Mouse (Mus musculus): ENCODE measurements at regions not wholly inside any gene's neighbourhood (a gene's known extent, or its start where the extent isn't known, plus 50 kb on each side); places are given as distances from the start of the nearest gene placed in this dataset.
A peak's percentile ranks its signal among the peaks of the same experiment; 100 is the strongest.

DNA sequence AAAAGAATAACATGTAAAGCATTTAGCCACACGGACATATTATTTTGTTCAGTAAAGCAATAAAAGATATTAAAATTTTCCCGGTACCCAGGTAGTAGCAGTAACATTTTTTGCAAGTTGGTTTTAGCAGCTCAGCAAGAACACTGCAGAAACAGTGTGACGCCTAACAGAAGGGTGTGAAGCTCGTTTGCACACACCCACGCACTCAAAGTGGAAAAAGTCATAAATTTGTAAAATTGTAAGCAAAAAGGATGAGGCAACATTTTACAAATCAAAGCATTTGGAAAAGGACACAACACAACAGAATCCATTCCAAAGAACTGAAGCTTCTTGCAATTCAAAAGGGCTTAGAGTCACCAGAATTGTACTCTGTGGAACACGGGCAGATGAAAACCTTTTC lies 1053.6 kb upstream of the Celf2 start:
- no peak for DNase-seq (ENCODE audit: extremely low spot score in 1 of 2, low spot score in 1 of 2)

DNA sequence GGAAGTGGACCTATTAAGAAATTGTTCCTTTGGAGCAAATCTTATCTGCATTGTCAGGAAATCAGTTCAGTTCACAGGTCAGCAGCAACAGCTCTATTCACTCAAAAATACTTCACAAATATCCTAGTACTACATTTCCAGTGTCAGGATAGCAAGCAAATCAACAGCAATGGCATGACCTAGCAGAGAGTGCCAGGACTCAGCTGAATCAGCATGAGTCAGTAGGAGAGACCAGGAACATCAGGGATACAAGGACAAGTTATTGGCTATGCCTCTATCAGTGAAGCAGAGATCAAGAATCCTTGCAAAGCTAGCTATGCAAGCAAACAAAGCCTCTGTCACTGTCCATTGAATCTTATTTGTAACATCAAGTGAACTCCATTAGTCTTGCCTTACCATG lies 1036.8 kb upstream of the Celf2 start:
- no peak for DNase-seq (ENCODE audit: extremely low spot score in 1 of 2, low spot score in 1 of 2)

DNA sequence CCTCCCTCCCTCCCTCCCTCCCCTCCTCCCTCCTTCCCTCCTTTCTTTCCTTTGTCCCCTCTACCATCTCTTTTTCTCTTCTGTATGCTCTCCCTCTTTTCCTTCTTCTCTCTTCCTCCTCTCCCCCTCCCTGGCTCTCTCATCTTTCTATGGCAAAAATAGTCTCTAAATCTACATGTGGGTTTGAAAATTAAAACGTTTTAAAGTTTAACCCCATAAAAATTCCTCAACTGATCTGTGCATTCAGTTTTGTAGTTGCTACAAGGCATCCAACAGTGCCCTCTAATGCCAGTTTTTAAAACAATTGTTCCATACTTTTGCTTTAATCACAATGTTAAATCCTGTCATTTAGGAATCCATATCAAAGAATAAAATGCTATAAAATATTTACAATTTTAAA lies 1027.5 kb upstream of the Celf2 start:
- DNase-seq (ENCODE audit: extremely low spot score in 1 of 2, low spot score in 1 of 2), result no peak

DNA sequence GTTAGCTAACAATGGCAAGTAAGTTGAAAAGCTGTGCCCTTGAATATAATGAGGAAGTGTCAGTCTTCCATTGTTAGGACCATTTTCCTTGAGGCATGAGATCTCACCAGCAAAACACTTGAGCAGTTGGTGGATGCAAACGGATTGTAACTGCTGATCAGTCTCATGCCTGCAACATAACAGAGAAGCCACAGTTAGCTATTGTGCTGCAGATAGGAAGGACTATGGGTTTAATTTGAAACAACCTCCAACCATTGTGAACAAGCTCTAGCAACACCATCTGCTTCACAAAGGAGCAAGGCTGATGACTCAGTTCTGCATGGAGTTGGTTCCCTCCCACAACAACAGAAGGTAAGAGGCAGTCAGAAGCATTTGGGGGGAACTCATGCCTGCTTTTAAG lies 989.1 kb upstream of the Celf2 start:
- DNase-seq (ENCODE audit: extremely low spot score in 1 of 2, low spot score in 1 of 2), result no peak

DNA sequence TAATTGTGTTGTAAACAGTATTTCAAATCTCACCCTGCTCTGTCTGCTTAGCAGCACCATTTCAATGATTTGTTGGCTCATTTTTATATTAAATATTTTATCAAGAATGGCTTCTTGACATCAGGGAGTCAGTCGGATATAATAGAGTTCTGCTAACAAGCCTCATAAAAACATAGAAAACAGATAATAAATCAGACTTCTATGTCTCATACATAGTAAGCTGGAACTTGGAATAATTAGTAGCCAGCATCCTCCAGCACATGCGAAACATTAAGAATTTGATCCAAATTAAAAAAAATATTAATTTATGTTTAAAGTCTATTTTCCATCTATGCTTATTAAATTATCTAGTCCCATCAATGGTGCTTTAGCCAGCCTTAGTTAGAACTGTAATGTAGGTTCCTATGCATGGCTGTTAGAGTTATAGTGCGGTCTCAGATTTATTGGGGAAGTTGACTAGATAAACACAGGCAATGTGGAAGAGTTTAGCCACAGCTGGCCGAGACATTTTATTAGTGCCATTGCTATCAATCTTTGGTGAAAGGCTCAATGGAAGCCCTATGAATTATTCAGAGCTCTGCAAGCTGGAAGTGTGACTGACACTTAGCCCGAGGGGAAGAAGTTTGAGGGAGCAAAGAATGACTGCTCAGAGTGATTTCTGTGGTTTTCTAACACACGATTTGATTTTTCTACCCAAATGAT lies 968.6 kb upstream of the Celf2 start:
- DNase-seq (ENCODE audit: extremely low spot score in 1 of 2, low spot score in 1 of 2), result no peak

DNA sequence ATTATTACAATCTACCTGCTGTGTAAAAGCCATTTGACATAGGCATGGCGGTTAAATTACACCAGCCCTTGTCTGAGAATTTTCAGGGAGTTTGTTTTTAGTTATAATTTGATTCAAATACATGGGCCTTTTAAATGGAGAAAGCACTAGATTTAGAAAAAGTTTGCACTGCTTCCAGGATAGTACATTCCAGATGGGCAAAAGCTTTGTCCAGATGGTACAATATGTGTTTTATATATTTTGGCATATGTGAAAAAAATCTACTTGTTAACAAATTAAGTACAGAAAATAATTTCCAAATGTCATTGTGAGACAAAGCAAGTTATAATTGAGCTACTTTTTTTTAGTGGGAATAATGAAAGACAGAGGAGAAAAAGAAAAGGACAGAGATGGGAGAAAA lies 961.2 kb upstream of the Celf2 start:
- DNase-seq (ENCODE audit: extremely low spot score in 1 of 2, low spot score in 1 of 2), result no peak

DNA sequence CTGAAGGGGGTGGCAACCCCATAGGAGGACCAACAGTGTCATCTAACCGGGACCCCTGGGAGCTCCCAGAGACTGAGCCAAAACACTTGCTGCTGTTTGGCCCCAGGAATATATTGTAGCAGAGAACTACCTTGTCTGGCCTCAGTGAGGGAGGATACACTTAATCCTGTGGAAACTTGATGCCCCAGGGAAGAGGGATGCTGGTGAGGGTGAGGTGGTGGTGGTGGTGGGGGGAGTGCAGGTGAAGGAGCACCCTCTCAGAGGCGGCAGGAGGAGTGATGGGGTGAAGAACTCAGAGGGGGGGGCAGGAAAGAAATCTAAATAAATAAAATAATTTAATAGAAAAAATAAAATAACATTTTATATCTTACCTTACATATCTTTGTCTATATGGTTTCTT lies 959.6 kb upstream of the Celf2 start:
- no peak for DNase-seq (ENCODE audit: extremely low spot score in 1 of 2, low spot score in 1 of 2)

DNA sequence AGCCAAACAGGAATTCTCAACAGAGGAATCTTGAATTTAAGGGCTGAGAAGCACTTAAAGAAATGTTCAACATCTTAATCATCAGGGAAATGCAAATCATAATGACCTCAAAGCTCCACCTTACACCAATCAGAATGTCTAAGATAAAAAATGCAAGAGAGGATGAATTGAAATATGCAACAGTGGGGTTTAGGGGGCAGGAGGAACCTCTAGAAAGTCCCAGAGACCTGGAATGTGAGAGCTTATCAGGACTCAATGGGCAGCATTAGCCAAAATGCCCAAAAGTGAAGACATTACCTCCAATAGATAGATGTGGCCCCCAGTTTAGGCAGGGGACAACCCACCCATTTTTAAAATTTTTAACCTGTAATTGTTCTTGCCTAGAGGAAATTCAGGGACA lies 959.0 kb upstream of the Celf2 start:
- DNase-seq (ENCODE audit: extremely low spot score in 1 of 2, low spot score in 1 of 2), result no peak

DNA sequence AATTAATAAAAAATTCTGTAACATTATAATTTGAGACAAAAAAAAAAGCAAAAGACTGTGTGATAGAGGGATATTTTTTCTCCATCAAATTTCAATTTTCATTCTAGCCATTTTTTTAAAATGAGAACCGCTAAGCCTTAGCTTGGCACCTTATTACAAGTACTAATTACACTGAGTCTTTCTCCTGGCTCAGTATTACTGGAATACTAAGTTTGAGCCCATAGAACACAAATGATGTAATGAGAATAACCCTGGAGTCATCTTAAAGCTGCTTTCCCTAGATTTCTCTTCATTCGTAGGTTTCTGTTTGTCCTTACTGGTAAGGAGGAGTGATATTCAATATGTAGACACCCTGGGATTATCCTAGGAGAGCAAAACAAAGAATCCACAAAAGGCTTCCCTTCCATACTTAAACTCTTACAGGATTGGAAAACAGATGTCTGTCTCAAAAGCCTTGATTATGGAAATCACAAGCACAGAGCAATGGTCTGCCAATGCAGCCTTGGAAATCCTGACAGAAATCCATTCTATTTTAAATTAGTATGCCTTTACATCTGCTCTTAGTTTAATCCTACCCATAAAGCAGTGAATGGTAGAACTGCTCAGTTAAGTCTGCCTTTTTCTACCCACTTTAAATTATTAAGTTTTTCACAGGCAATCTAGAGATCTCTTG lies 958.3 kb upstream of the Celf2 start:
- no peak for DNase-seq (ENCODE audit: extremely low spot score in 1 of 2, low spot score in 1 of 2)

DNA sequence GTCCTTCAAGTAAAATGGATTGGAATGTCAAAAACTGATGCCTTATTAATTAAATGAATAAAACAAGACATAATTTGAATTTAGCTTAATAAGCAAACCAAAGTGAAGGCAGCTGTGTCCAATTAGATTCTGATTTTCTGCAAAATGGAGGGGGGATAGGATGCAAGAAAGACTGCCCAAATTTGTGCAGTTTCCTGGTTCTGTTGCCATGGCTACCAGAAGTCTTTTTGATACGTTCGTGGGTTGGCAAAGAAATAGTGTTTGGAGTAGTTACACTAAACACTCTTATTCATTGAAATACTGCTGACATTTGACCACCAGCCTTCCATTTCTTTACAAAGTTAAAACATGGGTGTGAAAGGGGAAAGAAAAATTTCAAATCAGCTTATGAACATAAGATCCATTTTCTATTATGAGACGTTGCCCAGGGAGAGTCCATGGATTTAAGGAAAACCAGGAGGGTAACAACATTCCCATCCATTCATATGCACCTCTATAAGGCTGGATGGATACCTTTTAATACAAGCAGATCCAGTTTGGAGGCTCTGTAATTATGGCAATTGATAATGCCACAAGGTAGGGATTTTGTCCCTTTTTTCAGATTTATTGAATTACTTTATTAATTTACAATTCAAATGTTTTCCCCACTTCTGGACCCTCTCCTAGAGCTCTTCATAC lies 943.3 kb upstream of the Celf2 start:
- no peak for DNase-seq (ENCODE audit: extremely low spot score in 1 of 2, low spot score in 1 of 2)

DNA sequence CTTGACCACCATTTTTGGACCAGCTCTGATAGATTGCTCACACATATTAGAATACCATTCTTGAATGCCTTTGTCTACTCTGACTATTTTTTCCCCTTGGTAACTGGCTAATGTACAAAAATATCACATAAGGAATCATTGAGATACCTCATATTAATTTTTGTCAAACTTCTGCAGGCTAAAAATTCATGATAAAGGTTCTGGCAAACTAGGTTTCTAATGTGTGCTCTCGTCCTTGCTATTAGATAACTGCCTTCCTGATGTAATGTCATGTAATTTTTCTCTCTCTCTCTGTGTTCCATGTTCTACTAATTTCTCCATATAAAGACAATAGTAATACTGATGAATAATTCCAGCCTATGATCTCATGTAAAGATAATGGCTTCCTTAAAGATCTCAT lies 931.9 kb upstream of the Celf2 start:
- DNase-seq (ENCODE audit: extremely low spot score in 1 of 2, low spot score in 1 of 2), result no peak

DNA sequence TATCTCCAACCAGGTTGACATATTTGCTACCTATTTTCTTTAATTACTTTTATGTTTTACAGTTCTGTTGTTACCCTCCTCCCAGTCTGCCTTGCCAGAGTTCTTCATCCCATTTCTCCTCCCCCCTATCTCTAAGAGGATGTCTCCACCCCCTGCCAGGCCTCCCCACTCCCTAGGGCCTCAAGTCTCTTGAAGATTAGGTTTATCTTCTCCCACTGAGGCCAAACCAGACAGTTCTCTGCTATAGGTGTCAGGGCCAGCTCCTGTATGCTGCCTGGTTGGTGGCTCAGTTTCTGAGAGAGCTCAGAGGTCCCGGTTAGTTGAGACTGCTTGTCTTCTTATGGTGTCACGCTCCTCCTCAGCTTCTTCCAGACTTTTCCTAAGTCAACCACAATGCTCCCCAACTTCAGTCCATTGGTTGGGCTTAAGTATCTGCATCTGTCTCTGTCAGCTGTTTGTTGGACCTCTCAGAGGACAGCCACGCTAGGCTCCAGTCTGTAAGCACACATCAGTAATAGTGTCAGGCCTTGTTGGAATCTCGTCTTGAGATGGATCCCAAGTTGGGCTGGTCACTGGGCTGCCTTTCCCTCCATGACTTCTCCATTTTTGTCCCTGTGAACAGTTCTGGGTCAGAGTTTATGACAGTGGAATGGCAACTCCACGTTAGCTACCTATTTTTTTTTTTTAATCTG lies 920.4 kb upstream of the Celf2 start:
- DNase-seq (ENCODE audit: extremely low spot score in 1 of 2, low spot score in 1 of 2), result no peak

DNA sequence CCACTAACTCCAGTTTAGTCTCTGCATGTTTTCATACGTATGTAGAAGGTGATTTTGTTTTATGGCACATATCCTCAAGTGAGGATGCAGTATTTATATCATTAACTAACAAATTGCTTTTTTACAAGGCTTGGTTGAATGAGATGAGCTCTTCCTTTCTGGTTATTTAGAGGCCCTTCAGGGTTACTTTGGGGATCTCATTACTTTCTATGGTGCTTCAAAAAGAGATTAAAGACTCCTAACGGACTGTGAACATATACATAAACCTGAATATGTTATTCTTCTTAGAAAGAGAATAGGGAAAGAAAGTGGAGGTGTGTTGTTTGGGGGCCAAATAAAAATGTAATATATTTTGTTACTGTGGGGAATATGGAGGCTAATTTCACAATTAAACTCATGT lies 918.8 kb upstream of the Celf2 start:
- DNase-seq (ENCODE audit: extremely low spot score in 1 of 2, low spot score in 1 of 2), result no peak

DNA sequence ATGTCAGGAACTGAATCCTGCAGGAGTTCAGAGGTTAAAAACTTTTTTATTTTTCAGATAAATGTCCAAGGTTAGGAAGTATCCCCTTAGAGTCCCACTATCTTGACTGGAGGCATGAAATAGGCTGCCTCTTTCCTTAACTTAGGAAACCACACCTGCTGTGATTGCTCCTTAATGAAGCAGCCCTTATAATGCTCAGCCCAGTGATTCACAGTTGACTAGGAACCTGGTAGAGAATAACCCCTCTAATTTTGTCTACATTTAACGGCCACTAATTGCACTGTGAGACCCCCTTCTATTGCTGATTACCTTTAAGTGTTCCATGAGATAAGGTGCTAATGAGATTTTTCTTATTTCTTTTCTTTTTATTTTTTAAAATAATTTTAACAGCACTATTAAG lies 918.4 kb upstream of the Celf2 start:
- DNase-seq (ENCODE audit: extremely low spot score in 1 of 2, low spot score in 1 of 2), result no peak

DNA sequence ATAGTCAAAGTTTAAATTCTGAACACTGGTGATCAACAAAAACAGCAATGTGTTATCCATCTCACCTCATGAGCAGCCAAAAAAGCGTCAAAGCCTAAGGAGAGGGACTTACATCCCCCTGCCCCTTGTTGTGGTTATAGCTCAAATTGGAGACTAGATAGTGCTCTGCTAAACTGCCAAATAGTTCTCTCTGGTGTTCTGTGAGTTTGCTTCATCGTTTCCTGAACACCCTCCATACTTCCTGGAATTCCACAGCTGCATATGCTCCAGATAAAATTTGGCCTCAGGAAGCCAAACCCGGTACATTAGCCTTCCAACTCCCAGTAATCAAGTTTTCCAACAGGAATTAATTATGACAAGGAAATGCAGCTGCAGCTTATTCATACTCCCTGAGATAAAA lies 906.6 kb upstream of the Celf2 start:
- DNase-seq (ENCODE audit: extremely low spot score in 1 of 2, low spot score in 1 of 2), result no peak

DNA sequence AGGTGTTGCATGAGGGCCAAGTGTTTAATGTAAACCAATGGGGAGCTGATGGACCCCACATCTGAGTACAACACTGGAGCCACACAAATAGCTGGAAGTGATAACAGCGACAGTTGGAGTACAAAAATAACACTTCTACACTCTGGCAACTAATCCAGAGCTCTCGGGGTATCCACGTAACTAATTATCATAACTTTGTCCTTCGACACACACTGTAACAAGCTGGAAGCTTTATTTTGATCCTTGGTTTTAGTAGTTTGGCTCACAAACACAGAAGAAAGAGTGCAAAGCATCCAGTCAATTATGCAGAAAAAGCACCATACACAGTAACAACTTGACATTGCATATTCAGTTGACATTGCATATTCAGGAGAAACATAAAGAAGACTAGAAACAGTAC lies 884.8 kb upstream of the Celf2 start:
- DNase-seq (ENCODE audit: extremely low spot score in 1 of 2, low spot score in 1 of 2), result no peak

DNA sequence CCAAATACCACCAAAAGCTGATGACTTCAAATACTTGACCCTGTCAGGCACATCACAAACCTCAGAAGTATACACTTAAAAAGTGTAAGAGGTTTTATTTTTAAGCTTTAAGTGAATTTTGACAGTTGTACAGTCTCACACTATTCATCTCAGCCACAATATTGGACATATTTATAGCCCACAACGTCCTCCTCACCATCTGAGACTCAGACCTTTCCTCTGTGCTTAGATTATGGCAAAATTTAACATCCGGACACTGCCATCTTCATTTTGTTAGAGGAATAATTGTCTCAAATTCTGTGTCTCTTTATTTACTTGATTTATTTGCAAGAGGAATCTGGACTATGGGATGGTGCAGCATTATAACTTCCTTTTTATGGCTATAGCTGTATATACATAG lies 880.2 kb upstream of the Celf2 start:
- no peak for DNase-seq (ENCODE audit: extremely low spot score in 1 of 2, low spot score in 1 of 2)

DNA sequence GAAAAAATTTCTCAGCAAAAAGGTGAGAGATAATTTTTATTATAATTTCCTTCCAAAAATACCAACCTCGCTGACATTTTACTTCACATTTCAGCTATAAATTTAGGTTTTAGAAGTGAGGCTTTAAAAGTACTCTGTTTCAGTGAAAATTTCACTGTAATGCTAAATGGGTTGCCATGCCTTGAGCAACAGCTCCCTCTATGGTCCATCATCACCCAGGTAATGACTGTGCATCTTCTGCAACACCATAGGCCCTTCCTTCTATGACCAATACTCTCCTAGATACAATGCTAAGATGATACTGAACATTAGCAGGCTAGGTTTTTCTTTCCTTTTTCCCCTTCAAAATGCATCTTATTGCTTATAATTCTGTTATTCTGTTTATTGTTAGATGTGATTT lies 870.9 kb upstream of the Celf2 start:
- peak in 1 of 2 experiments; percentile 48 for DNase-seq (ENCODE audit: extremely low spot score in 1 of 2, low spot score in 1 of 2)

DNA sequence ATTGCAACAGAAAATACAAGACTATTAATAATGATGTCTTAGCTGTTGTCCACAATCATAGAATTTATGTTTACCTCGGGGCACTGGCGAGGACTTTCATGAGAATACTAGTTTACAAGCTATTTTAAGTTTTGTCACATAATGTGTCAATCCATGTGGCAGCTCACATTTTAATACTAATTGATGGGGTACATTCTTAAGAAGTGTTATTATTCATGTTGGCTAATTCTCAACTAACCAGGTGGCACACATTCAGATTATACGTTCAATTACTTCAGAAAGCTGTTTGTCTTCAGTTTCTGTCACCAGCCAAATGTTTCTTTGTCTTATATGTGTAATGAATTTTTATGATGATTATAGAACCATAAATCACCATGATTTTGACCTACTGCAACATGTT lies 870.2 kb upstream of the Celf2 start:
- no peak for DNase-seq (ENCODE audit: extremely low spot score in 1 of 2, low spot score in 1 of 2)

DNA sequence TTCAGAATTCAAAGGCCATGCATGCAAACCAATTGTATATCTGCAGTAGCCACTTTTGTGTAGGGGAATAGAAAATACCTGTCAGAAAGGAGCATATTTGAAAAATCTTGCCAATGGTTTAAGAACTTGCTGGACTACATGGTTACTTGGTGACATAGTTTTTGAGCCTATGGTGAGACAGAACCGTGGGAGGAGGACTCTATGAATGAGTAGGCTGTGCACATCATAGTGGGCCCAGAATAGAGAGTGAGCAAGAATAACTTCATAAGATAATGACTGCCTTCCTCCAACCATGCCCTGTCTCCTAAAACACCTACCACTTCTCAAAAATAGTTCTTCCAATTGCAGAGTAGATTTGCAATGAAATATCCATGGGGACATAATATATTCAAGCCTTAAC lies 838.5 kb upstream of the Celf2 start:
- no peak for DNase-seq (ENCODE audit: extremely low spot score in 1 of 2, low spot score in 1 of 2)

DNA sequence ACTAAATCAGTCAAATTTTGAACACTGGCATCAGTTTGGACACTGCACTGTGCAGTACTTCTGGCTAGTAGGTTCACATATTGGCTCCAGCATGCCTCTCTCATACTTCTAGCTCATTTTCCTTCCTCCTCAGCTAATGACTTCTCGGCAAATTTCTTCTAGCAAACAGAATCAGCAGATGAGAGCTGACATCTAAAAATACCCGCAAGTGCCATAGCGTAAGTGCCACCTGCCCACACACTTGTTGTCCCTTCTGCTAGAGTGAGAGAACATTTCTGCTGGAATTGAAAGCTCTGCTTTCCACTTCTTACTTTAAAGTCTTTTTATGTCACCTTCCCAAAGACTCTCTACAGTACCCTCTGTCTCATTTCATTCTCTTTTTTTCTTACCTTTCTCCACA lies 835.4 kb upstream of the Celf2 start:
- peak in 1 of 2 experiments; percentile 37 for DNase-seq (ENCODE audit: extremely low spot score in 1 of 2, low spot score in 1 of 2)

All from layer of hippocampus, postnatal 25 days (tissue).